Mouse (Mus musculus) hindbrain, embryonic 11.5 days (tissue): ENCODE data around the gene H1f0. TPM values are rescaled to one million over a fixed set of nuclear protein-coding genes. Genes with fewer than 3 reads are reported as not detected.

Experiments
- ATAC-seq: fragments of 200-750 bp; cut with Nextera tagmentation; 2 replicates; pipeline ENCODE4 v1.8.0; 2017; ENCODE audit warnings: mild to moderate bottlenecking, moderate TSS enrichment, moderate library complexity; ENCODE audit not compliant: low FRiP score
- DNase-seq: peaks from one replicate; pipeline ENCODE4 v3.0.0-alpha.2; 2015; ENCODE audit warnings: low spot score
- H3K27ac ChIP-seq: fragments of 300-500 bp; sonication (generic); 2 replicates; pipeline ENCODE4 v1.5.1; 2014; ENCODE audit warnings: mild to moderate bottlenecking, low read depth, low read length
- H3K27me3 ChIP-seq: fragments of 300-500 bp; sonication (generic); 2 replicates; pipeline ENCODE4 v1.6.1; 2014; ENCODE audit warnings: mild to moderate bottlenecking, low read length, moderate library complexity, mixed read lengths; ENCODE audit not compliant: control insufficient read depth, insufficient read depth
- H3K36me3 ChIP-seq: fragments of 300-500 bp; sonication (generic); 2 replicates; pipeline ENCODE4 v1.6.1; 2014; ENCODE audit warnings: mild to moderate bottlenecking, low read length, moderate library complexity, mixed read lengths; ENCODE audit not compliant: control insufficient read depth, insufficient read depth
- H3K4me1 ChIP-seq: fragments of 300-500 bp; sonication (generic); replicated peaks from 2 replicates; pipeline ENCODE4 v1.6.1; 2014; ENCODE audit warnings: low read length, mixed read lengths; ENCODE audit not compliant: control insufficient read depth, insufficient read depth
- H3K4me2 ChIP-seq: fragments of 300-500 bp; sonication (generic); replicated peaks from 2 replicates; pipeline ENCODE4 v1.6.1; 2014; ENCODE audit warnings: mild to moderate bottlenecking, low read depth, low read length
- H3K4me3 ChIP-seq: fragments of 300-500 bp; sonication (generic); 2 replicates; pipeline ENCODE4 v1.5.1; 2014; ENCODE audit warnings: low read depth, low read length
- H3K9ac ChIP-seq: fragments of 300-500 bp; sonication (generic); 2 replicates; pipeline ENCODE4 v1.6.1; 2014; ENCODE audit warnings: low read depth, low read length
- H3K9me3 ChIP-seq: fragments of 300-500 bp; sonication (generic); 2 replicates; pipeline ENCODE4 v1.6.1; 2016; ENCODE audit warnings: low read length; ENCODE audit not compliant: control insufficient read depth
- WGBS: fragments of 180-500 bp; shearing (Covaris S2); extraction: QIAGEN DNeasy Blood & Tissue Kit; methylation state at CpG from one replicate; pipeline ENCODE4 v1.1.7; 2014; 5-methylcytosine and 5-hydroxymethylcytosine counted together
- polyA plus RNA-seq: library from polyadenylated mRNA; unstranded; fragments of >200 nt; fragmentation: Nextera tagmentation; extraction: Ambion mirVana; gene quantifications from 2 replicates; pipeline ENCODE4 v1.2.1, GENCODE M21; 2014

H1f0 gene
- polyA plus RNA-seq, 1 experiment from 2014 or later: 154 TPM

DNA sequence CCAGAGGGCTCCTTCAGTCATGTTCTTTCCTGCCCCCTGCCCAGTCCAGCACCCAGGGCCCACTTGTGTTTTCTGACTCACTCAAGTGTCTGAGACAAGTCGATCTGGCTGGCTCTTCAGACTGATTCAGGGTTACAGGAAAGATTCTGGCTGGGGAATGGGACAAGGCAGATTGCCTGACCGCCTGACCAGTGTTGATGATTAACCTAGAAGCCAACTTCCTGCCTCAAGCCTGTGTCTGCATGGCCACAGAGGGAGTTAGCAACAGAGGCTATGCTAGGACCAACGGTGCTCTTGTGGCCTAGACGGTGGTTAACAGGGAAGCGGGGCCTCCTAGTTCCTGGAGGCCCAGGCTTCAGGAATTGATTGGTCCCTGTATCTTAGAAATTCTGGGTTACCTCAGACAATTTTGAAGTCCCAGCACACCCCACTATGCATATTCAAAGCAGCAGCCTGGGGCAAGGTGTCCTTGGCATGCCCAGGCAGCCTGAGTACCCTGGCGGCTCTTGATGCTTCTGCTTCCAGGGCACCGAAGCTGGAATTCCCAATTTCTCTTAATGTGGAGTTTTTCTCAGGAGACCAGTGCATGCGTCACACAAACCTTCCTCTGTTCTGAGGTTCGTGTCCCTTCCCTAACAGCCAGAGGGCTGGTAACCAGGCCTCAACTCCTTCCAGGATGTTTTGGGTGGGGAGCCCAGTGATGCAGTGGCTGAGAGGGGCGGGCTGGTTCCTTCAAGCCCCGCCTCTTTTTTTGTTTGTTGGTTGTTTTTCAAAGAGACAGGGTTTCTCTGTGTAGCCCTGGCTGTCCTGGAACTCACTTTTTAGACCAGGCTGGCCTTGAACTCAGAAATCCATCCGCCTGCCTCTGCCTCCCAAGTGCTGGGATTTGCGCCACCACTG, 23.5 kb downstream of the H1f0 start:
- Histone ChIP-seq H3K27me3 (no peaks in the 10 kb centered on the region), H3K27ac (no peak overlapping the region), H3K36me3 (peaks cover 16% of the 10 kb centered on the region), H3K4me1 (no peaks in the 10 kb centered on the region; the same call in 1 of the 2 replicates), H3K9ac (no peak overlapping the region), H3K4me3 (no peak overlapping the region), H3K4me2 (no peak overlapping the region), H3K9me3 (no peaks in the 10 kb centered on the region)
- 69% methylated on average over 13 of the region's 13 CpGs for WGBS
- DNase-seq: no peak
- no peak for ATAC-seq

DNA sequence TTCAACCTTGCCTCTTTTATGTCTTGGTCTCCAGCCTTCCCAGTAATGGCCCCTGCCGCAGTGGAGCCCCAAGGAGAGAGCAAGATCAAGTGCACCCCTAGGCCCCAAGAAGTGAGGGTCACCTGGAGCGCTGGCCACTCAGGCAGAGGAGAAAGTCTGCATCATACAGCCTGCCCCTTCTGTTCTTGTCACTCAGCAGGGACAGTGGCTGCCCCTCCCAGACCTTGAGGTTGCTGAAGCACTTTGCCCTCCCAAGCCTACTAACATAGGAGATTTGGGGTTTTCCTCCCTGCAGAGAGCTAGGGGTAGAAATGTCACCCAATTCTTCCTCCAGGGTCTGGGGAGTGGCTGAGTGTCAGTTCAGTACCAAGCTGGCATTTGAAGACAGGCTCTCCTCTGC, 24.1 kb downstream of the H1f0 start:
- Histone ChIP-seq H3K9ac (no peak overlapping the region), H3K9me3 (no peaks in the 10 kb centered on the region), H3K36me3 (peaks cover 16% of the 10 kb centered on the region), H3K27ac (no peak overlapping the region), H3K4me1 (no peaks in the 10 kb centered on the region; the same call in 1 of the 2 replicates), H3K4me2 (no peak overlapping the region), H3K4me3 (no peak overlapping the region), H3K27me3 (no peaks in the 10 kb centered on the region)
- 83% methylated on average over 2 of the region's 2 CpGs for WGBS
- DNase-seq: no peak
- ATAC-seq: no peak

DNA sequence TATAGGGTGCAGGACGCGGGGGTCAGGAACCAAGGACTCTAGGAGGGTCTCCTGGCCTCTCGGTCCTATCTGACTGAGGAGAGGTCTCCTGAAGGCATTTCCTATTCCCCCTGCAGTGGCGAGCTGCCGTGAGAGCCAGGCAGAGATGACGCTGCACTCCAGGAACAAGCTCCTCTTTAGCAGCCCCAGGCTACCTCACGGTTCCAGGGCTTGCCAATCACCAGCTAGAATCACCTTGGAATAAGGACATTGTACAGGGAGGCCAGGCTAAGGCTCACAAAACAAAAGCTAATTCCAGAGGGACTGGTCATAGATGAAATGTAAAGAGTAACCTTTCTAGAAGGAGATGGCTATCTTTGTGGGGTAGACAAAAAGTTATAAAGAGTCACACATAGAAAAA, 28.4 kb downstream of the H1f0 start:
- Histone ChIP-seq H3K4me2 (no peak overlapping the region), H3K27me3 (no peaks in the 10 kb centered on the region), H3K4me1 (no peaks in the 10 kb centered on the region), H3K9me3 (no peaks in the 10 kb centered on the region), H3K9ac (no peak overlapping the region), H3K36me3 (peaks cover 23% of the 10 kb centered on the region), H3K4me3 (no peak overlapping the region), H3K27ac (no peak overlapping the region)
- 89% methylated on average over 7 of the region's 7 CpGs for WGBS
- ATAC-seq (no peak), DNase-seq (no peak)

DNA sequence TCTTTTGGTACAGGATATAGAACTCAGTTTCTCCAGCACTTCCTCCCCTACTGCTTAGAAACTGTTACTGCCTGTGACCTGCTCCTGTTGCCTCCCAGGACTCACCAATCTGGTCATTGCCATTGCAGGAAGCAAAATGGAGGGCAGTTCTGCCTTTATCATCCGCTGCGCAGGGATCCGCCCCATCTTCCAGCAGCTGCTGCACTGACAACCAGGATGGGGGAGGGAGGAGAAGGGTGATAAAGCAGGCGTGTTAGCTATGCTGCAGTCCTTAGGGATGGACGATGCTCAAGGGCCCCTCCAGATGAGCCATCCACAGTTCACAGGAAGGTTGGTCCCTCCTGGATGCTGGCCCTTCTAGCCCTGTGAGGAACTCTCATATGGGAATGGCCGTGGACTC, 29.6 kb downstream of the H1f0 start:
- peaks cover 23% of the 10 kb centered on the region for H3K36me3 ChIP-seq
- no peak overlapping the region for H3K27ac ChIP-seq
- no peaks in the 10 kb centered on the region for H3K4me1 ChIP-seq
- no peak overlapping the region for H3K4me3 ChIP-seq
- no peak for DNase-seq
- H3K9me3 ChIP-seq: no peaks in the 10 kb centered on the region
- H3K27me3 ChIP-seq: no peaks in the 10 kb centered on the region
- no peak overlapping the region for H3K9ac ChIP-seq
- ATAC-seq: no peak
- no peak overlapping the region for H3K4me2 ChIP-seq
- 95% methylated on average over 6 of the region's 6 CpGs for WGBS

DNA sequence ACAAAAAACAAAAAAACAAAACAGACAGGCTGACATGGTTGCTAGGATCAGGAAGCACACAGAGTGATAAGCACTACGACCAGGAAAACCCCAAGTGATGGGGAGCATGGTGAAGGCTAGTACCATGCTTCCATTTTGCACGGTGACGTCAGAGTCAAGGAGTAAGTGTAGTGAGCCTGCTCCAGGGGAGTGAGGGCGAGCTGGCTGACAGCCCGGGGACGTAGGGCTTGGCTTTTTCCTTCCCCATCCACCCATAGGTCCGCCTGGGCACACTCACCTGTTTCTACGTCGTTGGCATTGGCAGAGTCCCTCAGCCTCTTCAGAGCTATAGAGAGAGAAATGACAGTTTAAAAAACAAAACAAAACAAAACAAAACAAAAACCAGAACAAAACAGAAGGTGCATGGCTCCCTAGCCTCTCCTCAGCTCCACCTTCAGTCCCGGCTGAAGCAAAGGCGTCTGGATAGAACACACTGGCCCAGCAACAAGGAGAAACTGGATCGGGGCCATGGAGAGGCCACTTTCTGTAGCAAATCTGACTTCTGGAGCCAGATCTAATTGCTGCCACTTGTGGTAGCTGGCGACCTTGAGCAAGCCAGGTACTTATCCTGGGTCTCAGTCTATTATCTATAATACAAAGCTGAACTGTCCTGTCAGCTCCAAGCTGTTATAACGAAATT, 32.8 kb downstream of the H1f0 start:
- no peak overlapping the region for H3K4me3 ChIP-seq
- H3K27ac ChIP-seq: no peak overlapping the region
- WGBS: 87% methylated on average over 14 of the region's 14 CpGs
- no peaks in the 10 kb centered on the region for H3K27me3 ChIP-seq
- H3K4me1 ChIP-seq: no peaks in the 10 kb centered on the region; the same call in 1 of the 2 replicates
- no peak overlapping the region; the same call in 1 of the 2 replicates for H3K4me2 ChIP-seq
- no peak overlapping the region for H3K9ac ChIP-seq
- DNase-seq: no peak
- no peak for ATAC-seq
- no peaks in the 10 kb centered on the region for H3K9me3 ChIP-seq
- H3K36me3 ChIP-seq: peaks cover 8% of the 10 kb centered on the region; the same call in 1 of the 2 replicates

DNA sequence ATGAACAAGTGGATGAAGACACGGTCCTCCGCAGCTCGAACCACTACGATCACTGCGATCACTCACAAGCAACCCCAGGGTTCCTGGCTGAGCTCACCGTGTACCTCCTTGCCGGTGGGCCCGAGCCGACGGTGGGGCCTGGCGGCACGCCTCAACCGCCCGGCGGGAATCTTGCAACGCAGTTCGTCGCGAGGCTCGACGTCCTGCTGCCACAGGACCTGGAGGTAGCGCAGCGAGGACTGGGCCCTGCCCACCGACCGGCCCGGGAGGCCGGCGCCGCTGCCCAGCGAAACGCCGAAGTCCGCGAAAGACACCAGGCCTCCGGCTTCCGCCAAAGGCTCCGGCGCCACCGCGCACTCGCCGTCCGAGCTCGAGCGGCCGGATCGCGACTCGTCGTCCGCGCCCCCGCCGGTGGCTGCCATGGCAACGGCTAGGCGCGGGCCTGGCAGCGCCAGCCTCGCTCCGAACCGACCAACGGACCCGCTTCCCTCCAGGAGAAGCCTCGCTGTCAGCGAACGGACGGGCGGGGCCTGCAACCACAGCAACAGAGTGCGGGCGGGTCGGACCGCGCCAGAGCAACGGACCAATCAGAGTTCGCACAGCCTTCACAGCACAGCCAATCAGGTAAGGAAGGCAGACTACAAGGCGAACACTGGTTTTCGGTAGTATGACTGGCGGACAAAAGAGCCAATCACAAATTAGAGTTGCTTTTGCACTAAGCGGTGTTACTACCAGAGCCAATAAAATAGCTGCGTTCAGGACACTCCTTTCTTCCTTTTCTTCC, 34.3 kb downstream of the H1f0 start, which contains the start of gene Ankrd54:
Gene Ankrd54, minus strand, starts transcription at position 518 of the 784 bp plus-strand sequence.
- H3K36me3 ChIP-seq: peaks cover 8% of the 10 kb centered on the region; the same call in 1 of the 2 replicates
- H3K27ac ChIP-seq: peak within 1 kb of the TSS; percentile 63
- H3K4me2 ChIP-seq: peak within 1 kb of the TSS; percentile 74
- under 1% methylated on average over 80 of the region's 80 CpGs for WGBS
- H3K4me1 ChIP-seq: no peaks in the 10 kb centered on the region; the same call in 1 of the 2 replicates
- H3K9me3 ChIP-seq: no peaks in the 10 kb centered on the region
- ATAC-seq (peak; percentile 100), DNase-seq (peak; percentile 96)
- H3K4me3 ChIP-seq: peak within 1 kb of the TSS; percentile 95
- H3K27me3 ChIP-seq: no peaks in the 10 kb centered on the region
- peak within 1 kb of the TSS; percentile 88 for H3K9ac ChIP-seq

DNA sequence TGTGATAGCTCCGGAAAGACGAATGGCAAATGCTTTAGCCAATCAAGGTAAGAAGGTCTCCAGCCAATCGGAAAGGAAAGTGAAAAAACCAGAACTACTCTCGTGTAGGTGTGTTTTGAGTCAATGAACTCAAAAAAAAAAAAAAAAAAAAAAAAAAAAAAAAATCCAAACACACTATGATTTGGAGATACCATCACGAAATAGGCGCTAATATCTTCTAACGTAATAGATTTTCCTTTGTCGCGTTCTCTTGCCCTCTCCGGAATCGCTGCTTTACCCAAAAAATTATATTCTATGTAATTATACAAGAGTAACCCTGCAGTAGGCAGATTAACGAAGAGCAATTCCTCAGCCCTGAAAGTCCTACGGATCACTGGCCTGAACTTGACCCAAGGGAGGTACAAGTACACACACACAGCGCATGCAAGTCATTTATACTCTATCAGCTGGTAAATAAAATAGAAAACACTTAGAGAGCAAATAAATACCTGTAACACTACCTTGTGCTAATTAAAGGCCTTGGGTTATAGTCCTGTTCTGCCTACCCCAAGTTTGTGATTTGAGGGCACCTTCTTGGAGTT, 35.0 kb downstream of the H1f0 start:
- H3K27me3 ChIP-seq: no peaks in the 10 kb centered on the region
- peaks cover 8% of the 10 kb centered on the region; the same call in 1 of the 2 replicates for H3K36me3 ChIP-seq
- H3K4me1 ChIP-seq: no peaks in the 10 kb centered on the region; the same call in 1 of the 2 replicates
- H3K4me2 ChIP-seq: peak overlapping the region; percentile 42
- 11% methylated on average over 14 of the region's 14 CpGs for WGBS
- H3K4me3 ChIP-seq: peak overlapping the region; percentile 26
- ATAC-seq: no peak
- no peaks in the 10 kb centered on the region for H3K9me3 ChIP-seq
- no peak for DNase-seq
- no peak overlapping the region for H3K27ac ChIP-seq
- H3K9ac ChIP-seq: peak overlapping the region; percentile 44; the same call in 1 of the 2 replicates
